Mouse (Mus musculus) megakaryocyte, embryonic 14.5 days (primary cell): ENCODE results near the gene Snx29.

Experiments
- FLI1 ChIP-seq: IDR thresholded peaks from 2 replicates; pipeline ENCODE4 v1.6.1; 2012; ENCODE audit warnings: low read length, inconsistent platforms, mixed read lengths
- GATA1 ChIP-seq: IDR thresholded peaks from 3 replicates; pipeline ENCODE4 v1.6.1; 2012; ENCODE audit warnings: mixed read lengths, low read length, inconsistent platforms, borderline replicate concordance

DNA sequence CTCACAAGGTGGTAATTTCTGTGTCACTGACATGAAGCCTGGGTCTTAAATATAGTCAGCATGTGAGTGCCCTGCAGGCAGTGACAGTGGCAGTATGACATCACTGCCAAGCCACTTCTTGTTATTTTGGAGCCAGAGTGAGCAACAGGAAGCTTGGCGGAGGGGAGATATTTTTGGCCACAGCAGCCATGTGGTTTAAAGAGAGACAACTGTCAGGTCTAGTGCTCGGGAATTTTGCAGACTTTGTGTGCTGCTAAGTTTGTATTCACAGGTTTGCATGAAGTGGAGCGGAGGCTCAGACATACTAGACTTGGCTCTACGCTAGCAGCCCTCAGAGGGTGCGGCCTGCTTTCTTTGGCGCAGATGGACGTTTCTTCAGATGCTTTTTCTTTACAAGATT is 138.9 kb downstream of the Snx29 start:
- peak; percentile 68; the same call in 2 of the 3 replicates for TF ChIP-seq GATA1
- 0 out of 2 replicates have a peak, but pooled peaks have one; percentile 23 for TF ChIP-seq FLI1
